Mouse (Mus musculus) embryonic facial prominence, embryonic 11.5 days (tissue): ENCODE results near the gene Rassf7. TPM values are rescaled to one million over a fixed set of nuclear protein-coding genes. Genes with fewer than 3 reads are reported as not detected.

Experiments
- ATAC-seq: fragments of 200-750 bp; cut with Nextera tagmentation; replicated peaks from 2 replicates; pipeline ENCODE4 v1.8.0; 2017; ENCODE audit warnings: low read depth; ENCODE audit not compliant: insufficient number of reproducible peaks, low FRiP score, low TSS enrichment
- DNase-seq: peaks from one replicate; pipeline ENCODE4 v3.0.0-alpha.2; 2015; ENCODE audit warnings: low spot score
- H3K27ac ChIP-seq: fragments of 300-500 bp; sonication (generic); replicated peaks from 2 replicates; pipeline ENCODE4 v1.5.1; 2014; ENCODE audit warnings: mild to moderate bottlenecking, low read depth, low read length, control low read depth
- H3K27me3 ChIP-seq: fragments of 300-500 bp; sonication (generic); 2 replicates; pipeline ENCODE4 v1.6.1; 2014; ENCODE audit warnings: mild to moderate bottlenecking, low read length, moderate library complexity, mixed read lengths; ENCODE audit not compliant: control insufficient read depth, insufficient read depth
- H3K36me3 ChIP-seq: fragments of 300-500 bp; sonication (generic); replicated peaks from 2 replicates; pipeline ENCODE4 v1.6.1; 2014; ENCODE audit warnings: low read depth, mild to moderate bottlenecking, low read length, moderate library complexity, mixed read lengths; ENCODE audit not compliant: control insufficient read depth, insufficient read depth
- H3K4me1 ChIP-seq: fragments of 300-500 bp; sonication (generic); 2 replicates; pipeline ENCODE4 v1.6.1; 2014; ENCODE audit warnings: low read length, mixed read lengths; ENCODE audit not compliant: control insufficient read depth, insufficient read depth
- H3K4me2 ChIP-seq: fragments of 300-500 bp; sonication (generic); 2 replicates; pipeline ENCODE4 v1.6.1; 2014; ENCODE audit warnings: low read depth, mild to moderate bottlenecking, control low read depth, low read length, moderate library complexity
- H3K4me3 ChIP-seq: fragments of 300-500 bp; sonication (generic); 2 replicates; pipeline ENCODE4 v1.5.1; 2014; ENCODE audit warnings: low read depth, low read length, control low read depth
- H3K9ac ChIP-seq: fragments of 300-500 bp; sonication (generic); replicated peaks from 2 replicates; pipeline ENCODE4 v1.6.1; 2014; ENCODE audit warnings: mild to moderate bottlenecking, control low read depth, low read length
- H3K9me3 ChIP-seq: fragments of 300-500 bp; sonication (generic); replicated peaks from 2 replicates; pipeline ENCODE4 v1.6.1; 2016; ENCODE audit warnings: mild to moderate bottlenecking, low read length, inconsistent platforms, mixed read lengths; ENCODE audit not compliant: control insufficient read depth
- WGBS: fragments of 180-500 bp; shearing (Covaris S2); extraction: QIAGEN DNeasy Blood & Tissue Kit; methylation state at CpG from one replicate; pipeline ENCODE4 v1.1.7; 2014; 5-methylcytosine and 5-hydroxymethylcytosine counted together
- polyA plus RNA-seq: library from polyadenylated mRNA; unstranded; fragments of >200 nt; fragmentation: Nextera tagmentation; extraction: Ambion mirVana; gene quantifications from 2 replicates; pipeline ENCODE4 v1.2.1, GENCODE M21; 2014

Rassf7 gene
- polyA plus RNA-seq, 1 experiment from 2014 or later, result 33.0 TPM

DNA sequence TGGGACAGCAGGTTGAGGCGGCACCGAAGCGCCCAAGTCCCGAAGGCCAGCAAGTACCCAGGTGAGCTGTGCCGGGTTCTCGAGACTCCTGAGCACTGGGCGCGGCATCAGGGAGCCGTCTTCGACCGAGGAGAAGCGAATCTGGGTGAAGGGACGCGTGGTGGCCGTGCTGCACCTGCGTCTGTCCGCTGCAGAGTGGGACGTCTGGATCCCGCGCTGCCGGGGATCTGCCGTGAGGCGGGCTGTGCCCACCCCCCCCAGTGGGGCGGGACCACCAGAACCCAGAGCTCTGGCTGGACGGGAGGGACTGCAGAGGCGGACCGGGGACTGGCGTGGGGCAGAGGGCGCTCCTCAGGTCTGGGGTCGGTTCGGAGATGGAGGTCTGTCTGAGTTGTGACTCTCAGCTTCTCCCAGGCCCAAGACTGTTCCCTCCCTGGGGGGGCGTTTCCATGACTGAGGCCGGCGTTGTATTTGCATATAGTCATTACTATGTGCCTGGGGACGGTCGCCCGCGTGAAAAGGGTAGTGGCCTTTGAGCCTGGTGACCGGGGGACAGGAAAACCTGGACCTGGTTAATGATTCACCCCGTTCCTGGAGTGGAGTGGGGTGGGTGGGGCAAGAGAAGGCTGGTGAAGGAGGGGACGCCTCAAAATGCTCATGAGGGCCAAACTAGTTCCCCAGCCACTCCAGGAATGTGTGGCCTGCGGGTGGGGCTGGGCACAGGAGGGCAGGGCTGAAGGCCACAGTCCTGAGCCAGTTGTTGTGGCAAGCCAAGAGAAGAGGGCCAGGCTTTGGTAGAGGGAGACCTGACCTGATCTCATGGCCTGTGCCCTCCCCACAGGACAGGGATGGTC lies 447 bp downstream of the Rassf7 start:
- peaks cover 4% of the 10 kb centered on the region; the same call in 1 of the 2 replicates for H3K4me1 ChIP-seq
- peak overlapping the region; percentile 57 for H3K9ac ChIP-seq
- DNase-seq (peak; percentile 57), ATAC-seq (peak; percentile 52)
- H3K27ac ChIP-seq, result peak overlapping the region; percentile 84; the same call in 1 of the 2 replicates
- H3K36me3 ChIP-seq, result no peaks in the 10 kb centered on the region
- H3K4me2 ChIP-seq, result peak overlapping the region; percentile 83
- H3K4me3 ChIP-seq, result peak overlapping the region; percentile 68
- no peaks in the 10 kb centered on the region for H3K27me3 ChIP-seq
- H3K9me3 ChIP-seq, result no peaks in the 10 kb centered on the region
- whole genome bisulfite sequencing, result under 1% methylated on average over 41 of the region's 42 CpGs

DNA sequence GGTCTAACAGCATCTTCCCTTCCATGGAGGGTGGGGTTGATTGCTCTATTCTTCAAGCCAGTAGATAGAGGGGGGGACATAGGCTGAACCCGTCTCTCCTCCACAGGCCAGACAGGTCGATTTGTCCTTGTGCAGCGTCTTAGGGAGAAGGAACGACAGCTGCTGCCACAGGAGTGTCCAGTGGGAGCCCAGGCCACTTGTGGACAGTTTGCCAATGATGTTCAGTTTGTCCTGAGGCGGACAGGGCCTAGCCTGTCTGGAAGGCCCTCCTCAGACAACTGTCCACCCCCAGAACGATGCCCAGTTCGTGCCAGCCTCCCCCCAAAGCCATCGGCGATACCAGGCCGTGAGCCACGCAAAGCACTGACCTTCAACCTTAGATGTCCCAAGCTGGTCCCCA lies 1.2 kb downstream of the Rassf7 start:
- DNase-seq, result no peak
- Histone ChIP-seq H3K27ac (no peak overlapping the region), H3K27me3 (no peaks in the 10 kb centered on the region), H3K4me3 (no peak overlapping the region), H3K9me3 (no peaks in the 10 kb centered on the region), H3K4me2 (no peak overlapping the region; the same call in 1 of the 2 replicates), H3K4me1 (peaks cover 4% of the 10 kb centered on the region; the same call in 1 of the 2 replicates), H3K36me3 (no peaks in the 10 kb centered on the region), H3K9ac (no peak overlapping the region)
- no peak for ATAC-seq
- WGBS, result 87% methylated on average over 11 of the region's 11 CpGs

DNA sequence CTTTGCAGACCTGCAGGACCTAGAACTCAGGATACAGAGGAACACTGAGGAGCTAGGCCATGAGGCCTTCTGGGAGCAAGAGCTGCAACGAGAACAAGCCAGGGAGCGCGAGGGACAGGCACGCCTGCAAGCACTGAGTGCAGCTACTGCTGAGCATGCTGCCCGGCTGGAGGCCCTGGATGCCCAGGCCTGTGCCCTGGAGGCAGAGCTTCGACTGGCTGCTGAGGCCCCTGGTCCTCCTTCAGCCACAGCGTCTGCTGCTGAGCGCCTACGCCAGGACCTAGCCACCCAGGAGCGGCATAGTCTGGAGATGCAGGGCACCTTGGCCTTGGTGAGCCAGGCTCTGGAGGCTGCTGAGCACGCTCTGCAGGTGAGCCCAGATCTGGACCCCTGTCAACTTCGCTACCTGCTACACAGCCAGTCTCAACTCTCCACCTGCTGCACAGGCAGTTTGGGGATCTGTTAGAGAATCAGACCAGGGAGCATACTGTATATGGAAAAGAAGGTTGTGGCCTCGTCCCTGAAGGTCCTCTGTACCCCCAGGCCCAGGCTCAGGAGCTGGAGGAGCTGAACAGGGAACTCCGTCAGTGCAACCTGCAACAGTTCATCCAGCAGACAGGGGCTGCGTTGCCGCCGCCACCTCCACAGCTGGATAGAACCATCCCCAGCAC lies 1.8 kb downstream of the Rassf7 start:
- Histone ChIP-seq H3K4me3 (no peak overlapping the region), H3K4me1 (peaks cover 9% of the 10 kb centered on the region; the same call in 1 of the 2 replicates)

DNA sequence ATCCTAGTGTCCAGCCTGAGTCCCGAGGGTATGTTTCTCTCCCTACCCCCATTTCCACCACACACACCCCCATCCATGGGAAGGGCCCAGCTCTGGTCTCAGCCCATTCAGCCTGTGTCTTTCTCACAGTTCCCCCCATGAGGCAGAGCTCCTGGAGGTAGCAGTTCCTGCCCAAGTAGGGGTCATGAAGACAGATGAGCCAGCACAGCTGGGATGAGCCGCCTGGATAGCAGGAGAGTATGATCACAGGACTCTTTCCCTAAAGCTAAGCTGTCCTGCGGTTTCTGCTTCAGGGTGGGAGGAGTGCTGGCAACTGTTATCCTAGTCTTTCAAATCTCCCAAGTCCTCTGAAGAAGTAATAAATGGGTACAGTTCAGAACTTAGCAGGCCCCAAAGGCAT lies 2.5 kb downstream of the Rassf7 start:
- 90% methylated on average over 3 of the region's 3 CpGs for WGBS
- Histone ChIP-seq H3K27ac (no peak overlapping the region), H3K9ac (no peak overlapping the region), H3K4me2 (no peak overlapping the region), H3K9me3 (no peaks in the 10 kb centered on the region), H3K27me3 (no peaks in the 10 kb centered on the region), H3K4me1 (peaks cover 9% of the 10 kb centered on the region; the same call in 1 of the 2 replicates), H3K36me3 (no peaks in the 10 kb centered on the region), H3K4me3 (no peak overlapping the region)
- DNase-seq (no peak), ATAC-seq (no peak)

More for the DNA sequence above, 1.8 kb downstream of the Rassf7 start:
- H3K27me3 ChIP-seq, result no peaks in the 10 kb centered on the region
- no peaks in the 10 kb centered on the region for H3K9me3 ChIP-seq
- H3K4me2 ChIP-seq, result no peak overlapping the region
- 90% methylated on average over 17 of the region's 17 CpGs for WGBS
- ATAC-seq, result no peak
- H3K36me3 ChIP-seq, result no peaks in the 10 kb centered on the region
- no peak overlapping the region for H3K9ac ChIP-seq
- no peak overlapping the region for H3K27ac ChIP-seq
- no peak for DNase-seq

DNA sequence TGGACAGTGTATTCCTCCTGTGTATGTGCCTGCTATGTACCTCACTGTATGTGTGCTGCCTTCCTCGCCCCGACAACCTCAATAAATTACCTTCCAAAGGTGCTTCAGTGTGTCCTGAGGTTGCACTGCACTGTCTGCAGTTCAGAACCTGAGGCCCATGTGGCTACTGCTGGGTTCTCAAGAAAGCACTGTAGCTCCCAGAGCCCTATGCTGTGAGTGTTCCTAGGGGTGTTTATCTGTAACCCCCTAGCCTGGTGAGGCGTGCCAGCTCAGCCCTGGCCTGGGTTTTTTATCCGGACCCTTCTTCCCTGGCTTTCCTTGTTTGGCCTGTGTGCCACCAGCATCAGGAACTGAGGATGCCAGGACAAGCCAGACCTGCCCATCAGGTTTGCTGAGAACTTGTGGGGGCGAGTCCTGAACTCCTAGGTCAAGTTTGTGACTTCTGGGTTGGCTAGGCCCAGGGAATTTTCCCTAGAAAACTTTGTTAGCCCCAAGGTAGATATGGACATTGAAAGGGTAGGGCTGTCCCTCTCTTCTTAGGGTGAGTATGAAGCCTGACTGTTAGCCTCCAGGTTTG lies 3.0 kb downstream of the Rassf7 start:
- ATAC-seq (no peak), DNase-seq (no peak)
- Histone ChIP-seq H3K9me3 (no peaks in the 10 kb centered on the region), H3K4me1 (peaks cover 9% of the 10 kb centered on the region; the same call in 1 of the 2 replicates), H3K4me3 (no peak overlapping the region), H3K9ac (no peak overlapping the region), H3K27me3 (no peaks in the 10 kb centered on the region), H3K27ac (no peak overlapping the region), H3K36me3 (no peaks in the 10 kb centered on the region), H3K4me2 (no peak overlapping the region)
- 87% methylated on average over 5 of the region's 5 CpGs for WGBS

DNA sequence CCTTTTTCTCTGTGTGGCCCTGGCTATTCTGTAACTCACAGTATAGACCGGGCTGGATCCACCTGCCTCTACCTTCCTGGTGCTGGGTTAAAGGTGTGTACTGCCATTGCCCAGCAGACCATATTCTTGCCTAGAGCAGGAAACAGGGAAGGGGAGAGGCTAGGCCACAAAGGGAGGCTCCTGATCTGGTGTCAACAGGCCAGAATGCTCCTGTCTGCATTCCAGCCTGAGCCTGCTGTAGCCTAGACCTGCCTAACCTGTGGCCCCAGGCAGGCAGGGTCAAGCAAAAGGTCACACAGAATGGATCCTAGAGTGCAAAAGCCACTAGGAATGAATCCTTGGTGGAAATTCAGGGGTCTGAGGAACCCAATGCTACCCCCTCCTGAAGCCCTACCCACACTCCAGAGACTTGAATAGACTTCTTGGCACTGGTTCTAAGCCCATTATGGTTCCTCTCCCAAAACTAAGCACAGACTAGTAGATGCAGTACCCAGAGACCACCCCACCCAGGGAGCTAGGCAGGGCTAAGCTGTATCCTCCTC lies 4.0 kb downstream of the Rassf7 start:
- 100% methylated on average over 1 of the region's 1 CpGs for WGBS
- 0 out of 2 replicates have a peak overlapping the region, but pooled peaks have one; percentile 28 for H3K27ac ChIP-seq
- no peak overlapping the region for H3K9ac ChIP-seq
- no peak for DNase-seq
- H3K4me2 ChIP-seq, result no peak overlapping the region; the same call in 1 of the 2 replicates
- no peak overlapping the region for H3K4me3 ChIP-seq
- peaks cover 9% of the 10 kb centered on the region; the same call in 1 of the 2 replicates for H3K4me1 ChIP-seq
- no peaks in the 10 kb centered on the region for H3K9me3 ChIP-seq
- no peak for ATAC-seq
- H3K36me3 ChIP-seq, result no peaks in the 10 kb centered on the region
- H3K27me3 ChIP-seq, result no peaks in the 10 kb centered on the region

DNA sequence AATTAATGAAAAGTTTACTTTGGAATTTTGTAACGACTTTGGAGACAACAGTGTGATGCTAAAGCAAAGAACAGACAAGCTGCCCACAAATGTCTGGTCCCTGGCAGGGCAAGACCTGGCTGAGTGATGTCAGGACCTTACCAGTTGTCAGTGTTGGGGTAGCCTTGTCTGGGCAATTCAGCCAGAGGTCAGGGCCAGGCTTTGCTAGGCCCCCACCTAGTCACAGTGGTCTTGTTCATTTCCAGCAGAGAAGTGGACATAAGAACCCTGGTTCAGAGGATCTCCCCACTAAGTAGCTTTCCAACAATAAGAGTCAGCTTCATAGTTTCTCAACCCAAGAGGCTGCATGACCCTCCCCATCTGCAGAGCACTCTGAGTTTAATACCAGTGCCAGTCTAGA lies 4.7 kb downstream of the Rassf7 start:
- H3K9me3 ChIP-seq, result no peaks in the 10 kb centered on the region
- peaks cover 9% of the 10 kb centered on the region; the same call in 1 of the 2 replicates for H3K4me1 ChIP-seq
- no peaks in the 10 kb centered on the region for H3K36me3 ChIP-seq
- no peak for ATAC-seq
- 78% methylated on average over 1 of the region's 1 CpGs for WGBS
- DNase-seq, result no peak
- H3K4me2 ChIP-seq, result no peak overlapping the region; the same call in 1 of the 2 replicates
- H3K27ac ChIP-seq, result no peak overlapping the region
- no peaks in the 10 kb centered on the region for H3K27me3 ChIP-seq
- no peak overlapping the region for H3K9ac ChIP-seq
- H3K4me3 ChIP-seq, result no peak overlapping the region
